Mouse (Mus musculus): ENCODE measurements around the gene Foxl1. TPM values are rescaled to one million over a fixed set of nuclear protein-coding genes. Genes with fewer than 3 reads are reported as not detected.

The Foxl1 gene
- polyA plus RNA-seq, 1 experiment from 2014 or later, result not detected

GRCm38 (mm10) chr8:121107668-121108656 lies 19.8 kb upstream of the Foxl1 start, which contains the start of gene Mthfsd:
Gene Mthfsd (minus strand): TSS chr8:121108392.
- Histone ChIP-seq H3K9me3 (ENCODE audit: control insufficient read depth, low read length) (no peaks in the 10 kb centered on the region), H3K27me3 (ENCODE audit: control insufficient read depth, insufficient read depth, low read length) (no peaks in the 10 kb centered on the region), H3K27ac (replicated peaks; ENCODE audit: low read depth, low read length) (no peak within 1 kb of the TSS), H3K9ac (ENCODE audit: low read length) (peak within 1 kb of the TSS; percentile 82), H3K36me3 (ENCODE audit: control insufficient read depth, insufficient read depth, low read length) (peaks cover 4% of the 10 kb centered on the region; the same call in 1 of the 2 replicates), H3K4me1 (ENCODE audit: control insufficient read depth, insufficient read depth, low read length) (peaks cover 6% of the 10 kb centered on the region), H3K4me3 (ENCODE audit: low read depth, low read length) (peak within 1 kb of the TSS; percentile 74), H3K4me2 (ENCODE audit: low read depth, severe bottlenecking) (peak within 1 kb of the TSS; percentile 72)
- 2% methylated on average over 75 of the region's 75 CpGs for WGBS
- peak; percentile 84 for ATAC-seq (ENCODE audit: insufficient number of reproducible peaks, low FRiP score, low TSS enrichment, low read depth)
- peak; percentile 99 for DNase-seq (ENCODE audit: low spot score)

GRCm38 (mm10) chr8:121108657-121109056 lies 19.1 kb upstream of the Foxl1 start:
- WGBS, result 14% methylated on average over 5 of the region's 5 CpGs
- Histone ChIP-seq H3K9ac (ENCODE audit: low read length) (peak overlapping the region; percentile 82), H3K4me3 (ENCODE audit: low read depth, low read length) (peak overlapping the region; percentile 74), H3K9me3 (ENCODE audit: control insufficient read depth, low read length) (no peaks in the 10 kb centered on the region), H3K4me2 (ENCODE audit: low read depth, severe bottlenecking) (peak overlapping the region; percentile 72), H3K4me1 (ENCODE audit: control insufficient read depth, insufficient read depth, low read length) (peaks cover 6% of the 10 kb centered on the region), H3K36me3 (ENCODE audit: control insufficient read depth, insufficient read depth, low read length) (peaks cover 3% of the 10 kb centered on the region; the same call in 1 of the 2 replicates), H3K27me3 (ENCODE audit: control insufficient read depth, insufficient read depth, low read length) (0 out of 2 replicates have a peak, but pooled peaks cover 1% of the 10 kb centered on the region), H3K27ac (replicated peaks; ENCODE audit: low read depth, low read length) (no peak overlapping the region)
- DNase-seq (ENCODE audit: low spot score), result no peak
- ATAC-seq (ENCODE audit: insufficient number of reproducible peaks, low FRiP score, low TSS enrichment, low read depth), result no peak

GRCm38 (mm10) chr8:121111145-121111907 lies 16.4 kb upstream of the Foxl1 start:
- H3K4me1 ChIP-seq (ENCODE audit: control insufficient read depth, insufficient read depth, low read length), result peaks cover 13% of the 10 kb centered on the region
- H3K9ac ChIP-seq (ENCODE audit: low read length), result no peak overlapping the region
- WGBS, result 57% methylated on average over 7 of the region's 7 CpGs
- peaks cover 20% of the 10 kb centered on the region for H3K27me3 ChIP-seq (ENCODE audit: control insufficient read depth, insufficient read depth, low read length)
- no peak overlapping the region for H3K4me2 ChIP-seq (ENCODE audit: low read depth, severe bottlenecking)
- no peaks in the 10 kb centered on the region for H3K9me3 ChIP-seq (ENCODE audit: control insufficient read depth, low read length)
- DNase-seq (ENCODE audit: low spot score), result no peak
- H3K4me3 ChIP-seq (ENCODE audit: low read depth, low read length), result no peak overlapping the region
- ATAC-seq (ENCODE audit: insufficient number of reproducible peaks, low FRiP score, low TSS enrichment, low read depth), result no peak
- no peaks in the 10 kb centered on the region for H3K36me3 ChIP-seq (ENCODE audit: control insufficient read depth, insufficient read depth, low read length)
- no peak overlapping the region for H3K27ac ChIP-seq (replicated peaks; ENCODE audit: low read depth, low read length)

- Histone ChIP-seq H3K4me1 (ENCODE audit: control insufficient read depth, insufficient read depth, low read length) (peaks cover 21% of the 10 kb centered on the region), H3K27me3 (ENCODE audit: control insufficient read depth, insufficient read depth, low read length) (peaks cover 39% of the 10 kb centered on the region), H3K9ac (ENCODE audit: low read length) (no peak overlapping the region), H3K27ac (replicated peaks; ENCODE audit: low read depth, low read length) (no peak overlapping the region), H3K9me3 (ENCODE audit: control insufficient read depth, low read length) (no peaks in the 10 kb centered on the region), H3K4me2 (ENCODE audit: low read depth, severe bottlenecking) (peak overlapping the region; percentile 11; the same call in 1 of the 2 replicates), H3K36me3 (ENCODE audit: control insufficient read depth, insufficient read depth, low read length) (no peaks in the 10 kb centered on the region), H3K4me3 (ENCODE audit: low read depth, low read length) (no peak overlapping the region)
- DNase-seq (ENCODE audit: low spot score), result peak; percentile 99
- WGBS, result 1% methylated on average over 21 of the region's 21 CpGs
- peak; percentile 48; the same call in 1 of the 2 replicates for ATAC-seq (ENCODE audit: insufficient number of reproducible peaks, low FRiP score, low TSS enrichment, low read depth)
Measured at GRCm38 (mm10) chr8:121113261-121113660, 14.5 kb upstream of the Foxl1 start.

- H3K9ac ChIP-seq (ENCODE audit: low read length), result no peak overlapping the region
- 1% methylated on average over 25 of the region's 25 CpGs for WGBS
- peaks cover 53% of the 10 kb centered on the region for H3K27me3 ChIP-seq (ENCODE audit: control insufficient read depth, insufficient read depth, low read length)
- H3K9me3 ChIP-seq (ENCODE audit: control insufficient read depth, low read length), result no peaks in the 10 kb centered on the region
- no peak overlapping the region for H3K27ac ChIP-seq (replicated peaks; ENCODE audit: low read depth, low read length)
- DNase-seq (ENCODE audit: low spot score) (peak; percentile 64), ATAC-seq (ENCODE audit: insufficient number of reproducible peaks, low FRiP score, low TSS enrichment, low read depth) (no peak)
- no peaks in the 10 kb centered on the region for H3K36me3 ChIP-seq (ENCODE audit: control insufficient read depth, insufficient read depth, low read length)
- H3K4me3 ChIP-seq (ENCODE audit: low read depth, low read length), result no peak overlapping the region
- H3K4me2 ChIP-seq (ENCODE audit: low read depth, severe bottlenecking), result peak overlapping the region; percentile 15; the same call in 1 of the 2 replicates
- peaks cover 28% of the 10 kb centered on the region for H3K4me1 ChIP-seq (ENCODE audit: control insufficient read depth, insufficient read depth, low read length)
Measured at GRCm38 (mm10) chr8:121115136-121115535, 12.6 kb upstream of the Foxl1 start.

- WGBS, result under 1% methylated on average over 25 of the region's 25 CpGs
- H3K36me3 ChIP-seq (ENCODE audit: control insufficient read depth, insufficient read depth, low read length), result no peaks in the 10 kb centered on the region
- no peak within 1 kb of the TSS; the same call in 1 of the 2 replicates for H3K27ac ChIP-seq (replicated peaks; ENCODE audit: low read depth, low read length)
- peak within 1 kb of the TSS; percentile 88 for H3K4me2 ChIP-seq (ENCODE audit: low read depth, severe bottlenecking)
- no peaks in the 10 kb centered on the region for H3K9me3 ChIP-seq (ENCODE audit: control insufficient read depth, low read length)
- peaks cover 61% of the 10 kb centered on the region for H3K27me3 ChIP-seq (ENCODE audit: control insufficient read depth, insufficient read depth, low read length)
- peak within 1 kb of the TSS; percentile 63 for H3K9ac ChIP-seq (ENCODE audit: low read length)
- peaks cover 28% of the 10 kb centered on the region for H3K4me1 ChIP-seq (ENCODE audit: control insufficient read depth, insufficient read depth, low read length)
- DNase-seq (ENCODE audit: low spot score), result peak; percentile 90
- ATAC-seq (ENCODE audit: insufficient number of reproducible peaks, low FRiP score, low TSS enrichment, low read depth), result peak; percentile 41; the same call in 1 of the 2 replicates
- peak within 1 kb of the TSS; percentile 50 for H3K4me3 ChIP-seq (ENCODE audit: low read depth, low read length)
Measured at GRCm38 (mm10) chr8:121115948-121116347, 11.8 kb upstream of the Foxl1 start, which contains the start of gene Foxc2. Gene Foxc2 (plus strand): TSS chr8:121116171.

- peak; percentile 62 for ATAC-seq (ENCODE audit: insufficient number of reproducible peaks, low FRiP score, low TSS enrichment, low read depth)
- H3K9ac ChIP-seq (ENCODE audit: low read length), result peak overlapping the region; percentile 63
- H3K4me1 ChIP-seq (ENCODE audit: control insufficient read depth, insufficient read depth, low read length), result peaks cover 28% of the 10 kb centered on the region
Measured at GRCm38 (mm10) chr8:121116591-121117185, 11.1 kb upstream of the Foxl1 start.

More at GRCm38 (mm10) chr8:121116591-121117185, 11.1 kb upstream of the Foxl1 start:
- DNase-seq (ENCODE audit: low spot score), result peak; percentile 70
- Histone ChIP-seq H3K27ac (replicated peaks; ENCODE audit: low read depth, low read length) (no peak overlapping the region; the same call in 1 of the 2 replicates), H3K4me2 (ENCODE audit: low read depth, severe bottlenecking) (peak overlapping the region; percentile 88), H3K36me3 (ENCODE audit: control insufficient read depth, insufficient read depth, low read length) (no peaks in the 10 kb centered on the region), H3K9me3 (ENCODE audit: control insufficient read depth, low read length) (no peaks in the 10 kb centered on the region), H3K4me3 (ENCODE audit: low read depth, low read length) (peak overlapping the region; percentile 50), H3K27me3 (ENCODE audit: control insufficient read depth, insufficient read depth, low read length) (peaks cover 68% of the 10 kb centered on the region)
- under 1% methylated on average over 55 of the region's 55 CpGs for WGBS
